Mouse (Mus musculus) C2C12 (cell line): ENCODE data around the gene Ackr2.

Experiments
- CTCF ChIP-seq: IDR thresholded peaks from one replicate; pipeline ENCODE4 v1.5.1; 2011; ENCODE audit not compliant: control insufficient read depth, insufficient read depth, insufficient read length
- FOSL1 ChIP-seq: IDR thresholded peaks from one replicate; pipeline ENCODE4 v1.8.0; 2011; ENCODE audit warnings: mild to moderate bottlenecking, low read length; ENCODE audit not compliant: poor library complexity, insufficient read depth, severe bottlenecking
- MAX ChIP-seq: IDR thresholded peaks from one replicate; pipeline ENCODE4 v1.6.1; 2011; ENCODE audit warnings: mild to moderate bottlenecking, control low read depth
- MYOD1 ChIP-seq: IDR thresholded peaks from one replicate; pipeline ENCODE4 v1.6.1; 2011; ENCODE audit warnings: low read depth; ENCODE audit not compliant: control insufficient read depth, insufficient read length
- MYOG ChIP-seq: IDR thresholded peaks from one replicate; pipeline ENCODE4 v1.6.1; 2011; ENCODE audit not compliant: control insufficient read depth, insufficient read length; ENCODE audit errors: extremely low read depth
- USF1 ChIP-seq: IDR thresholded peaks from one replicate; pipeline ENCODE4 v1.6.1; 2011; ENCODE audit warnings: low read depth, mild to moderate bottlenecking, control low read depth, moderate library complexity

DNA sequence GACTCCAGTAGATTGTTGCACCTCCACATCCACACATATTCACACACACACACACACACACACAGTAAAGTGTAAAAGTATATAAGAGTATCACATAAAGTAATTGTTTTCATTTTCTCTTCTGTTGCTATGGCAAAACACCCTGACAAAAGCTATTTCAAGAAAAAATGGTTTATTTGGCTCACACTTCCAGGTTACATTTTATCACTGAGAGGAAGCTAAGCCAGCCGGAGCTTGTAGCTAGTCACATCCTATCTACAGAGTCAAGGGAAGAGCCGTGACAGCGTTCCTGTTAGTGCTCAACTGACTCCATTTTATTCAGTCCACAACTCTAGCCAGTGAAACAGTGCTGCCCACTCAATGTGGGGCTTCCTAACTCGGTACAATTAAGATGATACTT, 50.3 kb downstream of the Ackr2 start:
- no peak for TF ChIP-seq CTCF
- no peak for TF ChIP-seq USF1
- TF ChIP-seq MAX, result no peak
- no peak for TF ChIP-seq MYOG
- TF ChIP-seq MYOD1, result no peak
- no peak for TF ChIP-seq FOSL1
